Mouse (Mus musculus): ENCODE results near the gene Acta2. TPM values are rescaled to one million over a fixed set of nuclear protein-coding genes. Genes with fewer than 3 reads are reported as not detected.

The Acta2 gene
- total and polyA plus RNA-seq, 3 experiments = 0.13 to 0.31 TPM; not detected in 1

- Histone ChIP-seq H3K79me2 (replicated peaks; ENCODE audit: control insufficient read depth, extremely low read depth, insufficient read depth, poor library complexity, severe bottlenecking) (no peaks in the 10 kb centered on the region), H3K9ac (ENCODE audit: insufficient read depth, low read depth) (no peak overlapping the region), H3K27ac (ENCODE audit: insufficient read depth, low read depth) (no peak overlapping the region), H3K4me2 (ENCODE audit: insufficient read depth, low read depth, poor library complexity, severe bottlenecking) (no peak overlapping the region), H3K4me3 (replicated peaks in 1 of 3; ENCODE audit: low read depth in 2 of 3, low read length in 2 of 3, poor library complexity in 1 of 3) (no peak overlapping the region), H3K9me3 (replicated peaks; ENCODE audit: low read length) (no peaks in the 10 kb centered on the region), H3K36me3 (replicated peaks in 1 of 2; ENCODE audit: control insufficient read depth in 1 of 2, insufficient read depth in 1 of 2, low read length in 1 of 2) (no peaks in the 10 kb centered on the region), H3K27me3 (replicated peaks) (no peaks in the 10 kb centered on the region), H3K4me1 (ENCODE audit: control insufficient read depth in 1 of 2, insufficient read depth in 2 of 2) (peaks cover 5 to 25% of the 10 kb centered on the region in 2 experiments; a peak in 3 of 4 replicates)
- in situ Hi-C loops (cut with MboI; ENCODE audit: low pct_ligation_motif_present, low pct_unique_long_range_greater_than_20kb, low sequenced_read_pairs) (no loop called here), dilution Hi-C loops (cut with MboI; ENCODE audit: extremely low pct_ligation_motif_present, extremely low pct_unique_long_range_greater_than_20kb, low sequenced_read_pairs) (no loop called here)
- no peak for DNase-seq (ENCODE audit: extremely low read depth)
- no peak for TF ChIP-seq GABPA (IDR thresholded peaks at IDR 0.05; ENCODE audit: insufficient replicate concordance, low read depth, low read length)
- no peak for TF ChIP-seq POLR2AphosphoS2 (IDR thresholded peaks at IDR 0.05; ENCODE audit: low read depth, low read length)
- no peak for TF ChIP-seq NELFE (IDR thresholded peaks at IDR 0.05; ENCODE audit: low read depth, low read length)
- TF ChIP-seq CHD1 (IDR thresholded peaks at IDR 0.05; ENCODE audit: low read depth, low read length) = no peak
- no peak for TF ChIP-seq JUND (conservative IDR thresholded peaks at IDR 0.05; ENCODE audit: low read depth, low read length)
- TF ChIP-seq SMC3 (IDR thresholded peaks at IDR 0.05; ENCODE audit: low read depth, low read length) = no peak
Observed at GRCm38 (mm10) chr19:34251900-34252299, 3.5 kb downstream of the Acta2 start.

GRCm38 (mm10) chr19:34250621-34251020 lies 4.8 kb downstream of the Acta2 start:
- no peak overlapping the region for H3K4me3 ChIP-seq (replicated peaks in 1 of 3; ENCODE audit: low read depth in 2 of 3, low read length in 2 of 3, poor library complexity in 1 of 3)
- H3K36me3 ChIP-seq (replicated peaks in 1 of 2; ENCODE audit: control insufficient read depth in 1 of 2, insufficient read depth in 1 of 2, low read length in 1 of 2) = no peaks in the 10 kb centered on the region
- no peak for DNase-seq (ENCODE audit: extremely low read depth)
- H3K4me2 ChIP-seq (ENCODE audit: insufficient read depth, low read depth, poor library complexity, severe bottlenecking) = no peak overlapping the region
- no peak for TF ChIP-seq MYC (IDR thresholded peaks at IDR 0.05; ENCODE audit: low read depth, low read length)
- no peak for TF ChIP-seq ETS1 (conservative IDR thresholded peaks at IDR 0.05; ENCODE audit: low read depth, low read length)
- no peak for TF ChIP-seq BHLHE40 (IDR thresholded peaks at IDR 0.05; ENCODE audit: low read depth, low read length)
- no peak for TF ChIP-seq CTCF (conservative IDR thresholded peaks at IDR 0.05 in 1 of 2, IDR thresholded peaks at IDR 0.05 in 1 of 2; ENCODE audit: low read depth in 2 of 2, low read length in 2 of 2)
- no peak for TF ChIP-seq RCOR1 (conservative IDR thresholded peaks at IDR 0.05; ENCODE audit: low read depth, low read length)
- TF ChIP-seq UBTF (IDR thresholded peaks at IDR 0.05; ENCODE audit: low read depth, low read length) = no peak
- no peak for TF ChIP-seq SMC3 (IDR thresholded peaks at IDR 0.05; ENCODE audit: low read depth, low read length)
- TF ChIP-seq ZKSCAN1 (IDR thresholded peaks at IDR 0.05; ENCODE audit: borderline replicate concordance, low read depth, low read length) = no peak
- TF ChIP-seq ELF1 (IDR thresholded peaks at IDR 0.05; ENCODE audit: low read depth, low read length) = no peak
- no peak for TF ChIP-seq GABPA (IDR thresholded peaks at IDR 0.05; ENCODE audit: insufficient replicate concordance, low read depth, low read length)
- no peak for TF ChIP-seq ZC3H11A (IDR thresholded peaks at IDR 0.05; ENCODE audit: low read depth, low read length)
- TF ChIP-seq NELFE (IDR thresholded peaks at IDR 0.05; ENCODE audit: low read depth, low read length) = no peak
- no peak for TF ChIP-seq KAT2A (IDR thresholded peaks at IDR 0.05; ENCODE audit: insufficient replicate concordance, low read length)
- TF ChIP-seq HCFC1 (IDR thresholded peaks at IDR 0.05; ENCODE audit: low read depth, low read length) = no peak
- TF ChIP-seq CHD2 (IDR thresholded peaks at IDR 0.05; ENCODE audit: low read length) = no peak
- in situ Hi-C loops (cut with MboI; ENCODE audit: low pct_ligation_motif_present, low pct_unique_long_range_greater_than_20kb, low sequenced_read_pairs) (no loop called here), dilution Hi-C loops (cut with MboI; ENCODE audit: extremely low pct_ligation_motif_present, extremely low pct_unique_long_range_greater_than_20kb, low sequenced_read_pairs) (no loop called here)
- H3K27ac ChIP-seq (ENCODE audit: insufficient read depth, low read depth) = no peak overlapping the region
- peaks cover 5 to 25% of the 10 kb centered on the region in 2 experiments; a peak in 3 of 4 replicates for H3K4me1 ChIP-seq (ENCODE audit: control insufficient read depth in 1 of 2, insufficient read depth in 2 of 2)
- no peaks in the 10 kb centered on the region for H3K79me2 ChIP-seq (replicated peaks; ENCODE audit: control insufficient read depth, extremely low read depth, insufficient read depth, poor library complexity, severe bottlenecking)
- no peak overlapping the region for H3K9ac ChIP-seq (ENCODE audit: insufficient read depth, low read depth)
- no peaks in the 10 kb centered on the region for H3K9me3 ChIP-seq (replicated peaks; ENCODE audit: low read length)
- H3K27me3 ChIP-seq (replicated peaks) = no peaks in the 10 kb centered on the region

Measured in CH12.LX (cell line).